Mouse (Mus musculus): ENCODE measurements around the gene Tmem19.

Gene Tmem19

DNA sequence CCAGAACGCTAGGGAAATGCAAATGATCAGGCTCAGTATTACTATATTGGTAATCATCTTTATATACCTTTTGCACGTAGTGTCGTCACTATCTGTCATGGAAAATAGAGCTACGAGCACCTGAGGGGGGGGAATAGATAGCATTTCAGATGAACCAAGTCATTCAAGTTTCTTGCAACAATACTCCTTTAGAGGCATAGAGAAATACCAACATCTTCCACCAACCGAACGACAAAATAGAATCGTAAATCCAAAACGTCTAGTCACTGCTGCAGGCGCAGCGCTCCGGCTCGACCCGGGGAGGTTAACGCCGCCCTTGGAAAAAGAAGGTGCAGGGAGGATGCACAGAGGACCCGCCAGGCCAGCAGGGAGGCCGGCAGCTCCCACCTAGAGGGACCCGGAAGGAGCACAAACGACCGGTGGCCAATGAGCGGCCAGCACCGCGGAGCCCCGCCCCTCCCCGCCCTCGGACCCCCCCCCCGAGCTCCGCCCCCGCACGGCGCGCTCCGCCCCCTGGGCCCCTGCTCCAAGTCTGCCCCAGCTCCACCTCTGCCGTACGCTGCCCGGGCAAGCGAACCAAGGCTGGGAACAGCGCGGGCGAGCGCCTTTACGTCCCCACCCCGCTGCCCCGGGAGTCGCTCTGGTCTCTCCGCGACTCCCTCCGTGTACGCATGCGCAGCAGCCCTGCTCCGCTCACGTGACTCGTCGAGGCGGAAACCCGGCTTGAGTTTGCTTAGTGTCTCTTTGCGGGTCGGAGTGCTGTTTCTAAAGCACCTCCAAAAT is at the start of gene Tmem19:
Tmem19 (minus strand) TSS at position 662 of the 783 bp plus-strand sequence.
- peak; percentile 98 for DNase-seq (ENCODE audit: low read depth)

GRCm38 (mm10) chr10:115406393-115406792 is 44.1 kb upstream of the Tmem19 start:
- DNase-seq (ENCODE audit: low read depth): peak; percentile 77

DNA sequence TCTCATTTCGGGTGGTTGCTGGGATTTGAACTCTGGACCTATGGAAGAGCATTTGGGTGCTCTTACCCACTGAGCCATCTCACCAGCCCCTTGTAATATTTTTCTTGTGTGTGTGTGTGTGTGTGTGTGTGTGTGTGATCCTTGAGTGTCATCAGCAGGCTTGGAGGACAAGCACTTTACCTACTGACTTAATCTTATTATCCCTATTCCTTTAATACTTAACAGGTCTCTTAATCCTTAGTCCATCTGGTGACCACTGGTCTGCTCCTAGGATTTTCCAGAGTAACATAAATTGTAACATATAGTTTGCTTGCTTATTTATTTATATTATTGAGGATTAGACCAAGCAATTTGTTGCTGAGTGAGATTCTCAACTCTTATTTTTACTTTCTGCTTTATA is 29.6 kb upstream of the Tmem19 start:
- no peak for DNase-seq (ENCODE audit: low read depth)

DNA sequence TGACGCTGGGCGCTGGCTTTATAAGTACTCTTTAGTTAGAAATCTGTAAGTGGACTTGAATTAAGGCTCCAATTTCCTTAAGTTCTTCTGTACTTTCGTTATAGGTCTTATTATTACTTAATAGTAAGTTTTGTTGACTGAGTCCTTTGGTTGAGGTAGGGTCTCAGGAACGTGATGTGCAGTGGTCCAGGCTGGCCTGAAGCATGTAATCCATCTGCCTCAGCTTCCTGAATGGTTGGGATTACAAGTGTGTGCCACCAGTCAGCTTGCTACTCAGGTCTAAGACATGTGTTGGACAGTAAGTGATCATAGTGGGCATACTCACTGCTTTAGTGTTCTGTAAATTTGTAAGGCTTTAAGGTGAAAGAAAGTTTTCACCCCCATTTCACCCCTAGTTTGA is 28.8 kb upstream of the Tmem19 start:
- DNase-seq (ENCODE audit: low read depth): no peak

GRCm38 (mm10) chr10:115387891-115388290 is 25.6 kb upstream of the Tmem19 start:
- no peak for DNase-seq (ENCODE audit: low read depth)

- DNase-seq (ENCODE audit: low read depth): peak; percentile 80
These were observed 23.0 kb upstream of the Tmem19 start for GRCm38 (mm10) chr10:115385018-115386002.

DNA sequence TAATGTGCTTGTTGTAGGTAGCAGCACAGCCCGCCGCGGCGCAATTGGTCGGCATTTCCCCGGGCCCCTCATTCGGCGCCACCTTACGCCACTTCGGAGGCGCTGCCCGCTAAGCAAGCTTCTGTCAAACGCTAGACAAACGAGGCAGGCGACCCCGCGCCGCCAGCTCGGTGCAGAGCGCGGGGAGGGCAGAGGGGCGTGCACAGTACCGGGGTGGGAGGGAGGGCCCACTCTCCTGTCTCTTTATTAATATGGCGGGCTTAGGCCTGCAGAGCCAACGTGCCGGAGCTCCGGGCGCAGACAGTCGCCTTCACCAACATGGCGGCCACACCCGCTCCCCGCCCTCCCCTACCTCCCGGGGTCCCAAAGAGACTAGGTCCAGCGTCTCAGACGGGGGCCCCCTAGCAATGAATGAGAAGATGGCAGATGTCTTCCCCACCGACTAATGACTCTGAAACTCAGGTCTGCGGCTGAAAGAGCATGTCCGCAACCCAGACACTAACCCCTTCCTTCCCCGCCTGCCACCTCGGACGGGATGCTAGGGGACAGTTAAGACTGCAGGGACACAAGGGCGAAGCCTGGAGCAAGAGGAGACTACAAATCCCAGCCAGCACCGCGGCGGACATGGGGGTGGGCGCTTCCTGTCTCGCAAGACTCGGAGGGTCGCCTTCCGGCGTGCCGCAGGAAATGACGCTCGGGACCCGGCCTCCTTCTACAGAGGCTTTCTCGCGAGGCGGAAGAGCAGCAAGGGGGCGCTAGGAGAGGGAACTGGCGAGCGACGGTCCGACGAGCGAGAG is 22.1 kb upstream of the Tmem19 start, which contains the start of the genes Thap2 and Zfc3h1:
Thap2 (minus strand) TSS at position 223 of the 797 bp plus-strand sequence.
Zfc3h1 (plus strand) TSS at position 739 of the 797 bp plus-strand sequence.
- DNase-seq (ENCODE audit: low read depth): peak; percentile 98

- DNase-seq (ENCODE audit: low read depth): peak; percentile 56
These were observed 21.4 kb upstream of the Tmem19 start for GRCm38 (mm10) chr10:115383644-115384220.

DNA sequence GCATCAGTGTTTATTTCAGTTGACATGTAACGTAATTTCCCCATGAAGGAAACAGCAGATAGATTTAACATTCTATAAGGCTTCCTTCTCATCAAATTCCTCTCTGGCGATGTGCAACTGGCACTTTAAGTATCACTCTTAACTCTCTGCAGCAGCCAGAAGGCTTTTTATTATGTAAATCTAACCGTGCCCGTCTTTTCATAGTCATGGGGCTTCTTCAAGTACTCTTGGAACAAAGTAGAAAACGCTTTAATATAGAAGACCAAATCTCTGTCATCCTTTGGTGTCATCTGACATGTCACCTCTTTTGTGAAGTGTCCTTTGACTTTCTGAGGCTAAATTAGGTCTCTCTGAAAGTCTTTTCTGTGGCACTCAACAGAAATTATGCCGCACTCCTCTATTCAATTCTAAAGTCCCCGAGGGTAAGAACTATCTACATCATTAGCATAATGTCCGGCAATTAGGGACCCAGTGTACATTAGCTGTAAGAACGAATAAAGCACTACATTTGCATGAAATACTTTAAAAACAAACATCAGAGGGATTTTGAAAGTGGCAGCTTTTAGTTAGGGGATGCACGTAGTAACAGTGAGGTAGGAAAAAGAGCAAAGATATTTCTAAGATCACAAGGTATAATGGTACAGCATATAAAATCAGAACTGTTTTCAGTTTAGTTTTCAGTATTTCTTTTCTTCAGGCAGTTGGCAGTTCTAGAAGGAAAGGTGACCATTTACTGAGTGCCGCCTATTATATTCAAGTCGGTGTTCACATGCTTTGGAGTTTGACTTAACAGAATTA is 20.7 kb upstream of the Tmem19 start:
- DNase-seq (ENCODE audit: low read depth): peak; percentile 23

DNA sequence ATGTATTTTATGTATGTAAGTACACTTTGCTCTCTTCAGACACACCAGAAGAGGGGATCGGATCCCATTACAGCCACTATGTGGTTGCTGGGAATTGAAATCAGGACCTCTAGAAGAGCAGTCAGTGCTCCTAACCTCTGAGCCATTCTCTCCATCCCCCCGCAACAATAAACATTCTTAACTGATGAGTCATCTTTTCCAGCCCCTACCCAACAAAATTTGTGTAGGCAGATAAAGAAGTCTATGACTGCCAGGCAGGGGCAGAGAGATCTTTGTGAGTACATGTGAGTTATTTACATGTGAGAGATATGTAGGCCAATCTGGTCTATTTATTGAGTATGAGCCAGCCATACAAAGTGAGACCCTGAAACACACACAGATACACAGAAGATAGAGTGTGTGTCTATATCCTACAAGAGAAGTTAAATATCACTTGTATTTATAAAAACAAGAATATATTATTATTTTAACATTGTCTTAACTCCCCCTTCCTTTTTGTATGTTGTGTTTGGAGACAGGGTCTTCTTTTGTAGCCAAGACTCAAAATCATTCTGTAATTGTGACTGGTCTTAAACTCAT is 19.3 kb upstream of the Tmem19 start:
- peak; percentile 39 for DNase-seq (ENCODE audit: low read depth)

GRCm38 (mm10) chr10:115363151-115363550 is 850 bp upstream of the Tmem19 start:
- DNase-seq (ENCODE audit: low read depth): peak; percentile 68

GRCm38 (mm10) chr10:115362623-115362964 is 293 bp upstream of the Tmem19 start:
- no peak for DNase-seq (ENCODE audit: low read depth)

GRCm38 (mm10) chr10:115359066-115359465 is 3.2 kb downstream of the Tmem19 start:
- no peak for DNase-seq (ENCODE audit: low read depth)

- no peak for DNase-seq (ENCODE audit: low read depth)
These were observed 3.9 kb downstream of the Tmem19 start for GRCm38 (mm10) chr10:115358216-115358919.

- no peak for DNase-seq (ENCODE audit: low read depth)
These were observed 6.2 kb downstream of the Tmem19 start for GRCm38 (mm10) chr10:115356106-115356505.

GRCm38 (mm10) chr10:115355016-115355415 is 7.3 kb downstream of the Tmem19 start:
- DNase-seq (ENCODE audit: low read depth): no peak

DNA sequence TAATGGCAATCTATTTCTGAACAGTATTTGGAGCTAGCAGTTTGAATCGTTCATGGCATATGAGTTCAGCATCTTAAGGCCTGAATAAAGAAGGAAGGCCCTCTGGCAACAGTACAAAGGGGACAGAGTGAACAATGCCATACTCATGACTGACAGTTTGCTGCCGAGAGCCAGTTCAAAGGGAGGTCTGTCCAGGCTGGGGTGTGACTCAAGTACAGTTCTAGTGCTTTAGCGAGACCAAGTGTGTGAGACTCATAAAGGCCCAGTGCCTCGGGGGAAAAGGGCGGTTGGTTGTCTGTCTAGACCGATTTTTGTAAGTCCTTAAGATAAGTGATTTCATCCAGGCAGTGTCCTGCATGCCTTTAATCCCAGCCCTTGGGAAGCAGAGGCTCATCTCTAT is 7.7 kb downstream of the Tmem19 start:
- no peak for DNase-seq (ENCODE audit: low read depth)

DNA sequence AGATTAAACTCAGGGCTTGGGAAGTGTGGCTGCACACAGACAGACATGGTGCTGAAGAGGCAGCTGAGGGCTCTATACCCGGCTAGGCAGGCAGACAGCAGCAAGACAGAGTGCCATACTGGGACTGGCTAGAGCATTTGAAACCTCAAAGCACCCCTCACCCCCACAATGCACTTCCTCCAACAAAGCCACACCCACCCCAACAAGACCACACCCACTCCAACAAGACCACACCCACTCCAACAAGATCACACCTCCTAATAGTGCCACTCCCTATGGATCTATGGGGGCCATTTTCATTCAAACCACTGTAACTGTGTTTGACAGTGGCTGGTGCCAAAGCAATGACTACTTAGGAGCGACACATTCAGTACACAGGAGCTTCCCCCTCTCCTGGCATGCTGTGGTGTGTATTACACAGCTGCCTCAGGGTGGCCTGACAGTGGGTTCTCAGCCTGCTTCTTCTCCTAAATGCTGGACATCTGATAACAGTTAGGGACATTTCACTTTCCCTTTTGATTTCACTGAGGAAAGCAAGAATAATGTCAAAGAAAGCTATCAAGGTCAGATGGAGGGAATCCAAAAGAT is 11.4 kb downstream of the Tmem19 start:
- DNase-seq (ENCODE audit: low read depth): peak; percentile 9

GRCm38 (mm10) chr10:115349509-115349908 is 12.8 kb downstream of the Tmem19 start:
- DNase-seq (ENCODE audit: low read depth): no peak
